Mouse (Mus musculus) MEL (cell line): ENCODE data around the gene Zfp804b. TPM values are rescaled to one million over a fixed set of nuclear protein-coding genes. Genes with fewer than 3 reads are reported as not detected.

Experiments
- DNase-seq: peaks from one replicate; pipeline ENCODE4 v3.0.0; 2011; ENCODE audit warnings: low read depth, low spot score
- H3K27ac ChIP-seq: 2 replicates; pipeline ENCODE4 v1.5.1; 2012; ENCODE audit warnings: low read depth, mild to moderate bottlenecking, control low read depth, low read length, moderate library complexity; ENCODE audit not compliant: control insufficient read depth
- H3K27me3 ChIP-seq, 2 experiments: fragments of 150-350 bp in 1 of 2; sonication (generic) in 1 of 2; 2 replicates each; pipeline ENCODE4 v1.6.1; 2012; ENCODE audit warnings: low read length in 2 of 2, mild to moderate bottlenecking in 2 of 2, improper control_type of control experiment in 1 of 2, moderate library complexity in 1 of 2; ENCODE audit not compliant: insufficient read depth in 2 of 2, control insufficient read depth in 1 of 2
- H3K36me3 ChIP-seq, 2 experiments: 2 replicates each; pipeline ENCODE4 v1.6.1; 2012 to 2014; ENCODE audit warnings: low read length in 2 of 2, improper control_type of control experiment in 1 of 2, inconsistent platforms in 1 of 2, mild to moderate bottlenecking in 1 of 2; ENCODE audit not compliant: insufficient read depth in 2 of 2, control insufficient read depth in 1 of 2
- H3K4me1 ChIP-seq, 2 experiments: fragments of 150-350 bp in 1 of 2; sonication (generic) in 1 of 2; 2 replicates each; pipeline ENCODE4 v1.6.1; 2012; ENCODE audit warnings: low read length in 2 of 2, improper control_type of control experiment in 1 of 2, mild to moderate bottlenecking in 1 of 2; ENCODE audit not compliant: insufficient read depth in 2 of 2, control insufficient read depth in 1 of 2
- H3K4me3 ChIP-seq, 2 experiments: fragments of 150-350 bp in 1 of 2; sonication (generic) in 1 of 2; 2 replicates each; pipeline ENCODE4 v1.5.1; 2012; ENCODE audit warnings: low read depth in 2 of 2, low read length in 2 of 2, mild to moderate bottlenecking in 2 of 2, moderate library complexity in 2 of 2, control low read depth in 1 of 2, improper control_type of control experiment in 1 of 2; ENCODE audit not compliant: control insufficient read depth in 1 of 2, insufficient read depth in 1 of 2
- H3K79me2 ChIP-seq: 2 replicates; pipeline ENCODE4 v1.6.1; 2012; ENCODE audit warnings: mild to moderate bottlenecking, low read length, moderate library complexity; ENCODE audit not compliant: control insufficient read depth, poor library complexity, insufficient read depth
- H3K9ac ChIP-seq: 2 replicates; pipeline ENCODE4 v1.6.1; 2012; ENCODE audit warnings: low read depth, mild to moderate bottlenecking, control low read depth, low read length, moderate library complexity; ENCODE audit not compliant: control insufficient read depth, poor library complexity, severe bottlenecking
- H3K9me3 ChIP-seq: fragments of 150-350 bp; sonication (generic); replicated peaks from 2 replicates; pipeline ENCODE4 v1.6.1; 2012; ENCODE audit warnings: mild to moderate bottlenecking, low read length, improper control_type of control experiment, moderate library complexity; ENCODE audit not compliant: insufficient read depth
- BHLHE40 ChIP-seq: IDR thresholded peaks from 2 replicates; pipeline ENCODE4 v1.6.1; 2012; ENCODE audit warnings: low read depth, mild to moderate bottlenecking, inconsistent platforms, low read length, improper control_type of control experiment, borderline replicate concordance
- CHD1 ChIP-seq: IDR thresholded peaks from 2 replicates; pipeline ENCODE4 v1.6.1; 2012; ENCODE audit warnings: low read depth, mild to moderate bottlenecking, inconsistent platforms, low read length, improper control_type of control experiment
- CHD2 ChIP-seq: IDR thresholded peaks from 2 replicates; pipeline ENCODE4 v1.6.1; 2011; ENCODE audit warnings: low read length, improper control_type of control experiment
- CTCF ChIP-seq, 3 experiments: IDR thresholded peaks in 2 of 3; conservative IDR thresholded peaks in 1 of 3; 2 replicates each; pipeline ENCODE4 v1.5.1; 2011 to 2012; ENCODE audit warnings: low read length in 3 of 3, low read depth in 2 of 3, mild to moderate bottlenecking in 2 of 3, improper control_type of control experiment in 1 of 3, inconsistent platforms in 1 of 3, mixed read lengths in 1 of 3, moderate library complexity in 1 of 3; ENCODE audit not compliant: control insufficient read depth in 1 of 3, insufficient read depth in 1 of 3, poor library complexity in 1 of 3, severe bottlenecking in 1 of 3
- E2F4 ChIP-seq: IDR thresholded peaks from 2 replicates; pipeline ENCODE4 v1.6.1; 2011; ENCODE audit warnings: low read depth, low read length, improper control_type of control experiment, borderline replicate concordance
- ELF1 ChIP-seq: IDR thresholded peaks from 2 replicates; pipeline ENCODE4 v1.6.1; 2014; ENCODE audit warnings: low read depth, mild to moderate bottlenecking, inconsistent platforms, low read length, improper control_type of control experiment, moderate library complexity
- EP300 ChIP-seq, 2 experiments: IDR thresholded peaks; 2 replicates each; pipeline ENCODE4 v1.6.1; 2011; ENCODE audit warnings: improper control_type of control experiment in 2 of 2, low read length in 2 of 2, low read depth in 1 of 2, mild to moderate bottlenecking in 1 of 2
- ETS1 ChIP-seq: IDR thresholded peaks from 2 replicates; pipeline ENCODE4 v1.6.1; 2012; ENCODE audit warnings: low read depth, mild to moderate bottlenecking, inconsistent platforms, low read length, improper control_type of control experiment, moderate library complexity
- GABPA ChIP-seq: IDR thresholded peaks from 2 replicates; pipeline ENCODE4 v1.6.1; 2012; ENCODE audit warnings: low read depth, mild to moderate bottlenecking, inconsistent platforms, low read length, improper control_type of control experiment, moderate library complexity
- GATA1 ChIP-seq: IDR thresholded peaks from 2 replicates; pipeline ENCODE4 v1.6.1; 2011; ENCODE audit warnings: low read depth, low read length, improper control_type of control experiment
- JUND ChIP-seq: IDR thresholded peaks from 2 replicates; pipeline ENCODE4 v1.6.1; 2011; ENCODE audit warnings: low read depth, mild to moderate bottlenecking, improper control_type of control experiment, low read length
- KAT2A ChIP-seq: conservative IDR thresholded peaks from 2 replicates; pipeline ENCODE4 v1.6.1; 2012; ENCODE audit warnings: low read depth, low read length, improper control_type of control experiment, inconsistent platforms
- MEF2A ChIP-seq: IDR thresholded peaks from 2 replicates; pipeline ENCODE4 v1.6.1; 2014; ENCODE audit warnings: low read depth, mild to moderate bottlenecking, inconsistent platforms, low read length, improper control_type of control experiment; ENCODE audit not compliant: poor library complexity, insufficient replicate concordance, severe bottlenecking; ENCODE audit errors: extremely low read depth
- MXI1 ChIP-seq: IDR thresholded peaks from 2 replicates; pipeline ENCODE4 v1.6.1; 2011; ENCODE audit warnings: mild to moderate bottlenecking, low read depth, low read length, improper control_type of control experiment
- MYB ChIP-seq: IDR thresholded peaks from 2 replicates; pipeline ENCODE4 v1.6.1; 2011; ENCODE audit warnings: mild to moderate bottlenecking, low read depth, low read length, improper control_type of control experiment
- NELFE ChIP-seq: IDR thresholded peaks from 2 replicates; pipeline ENCODE4 v1.6.1; 2011; ENCODE audit warnings: low read depth, low read length, improper control_type of control experiment
- POLR2AphosphoS2 ChIP-seq: IDR thresholded peaks from 2 replicates; pipeline ENCODE4 v1.6.1; 2011; ENCODE audit warnings: low read length, improper control_type of control experiment
- POLR2AphosphoS5 ChIP-seq: IDR thresholded peaks from 2 replicates; pipeline ENCODE4 v1.6.1; 2012; ENCODE audit warnings: low read depth, borderline replicate concordance, mild to moderate bottlenecking, inconsistent platforms, low read length, moderate library complexity, mixed read lengths
- RAD21 ChIP-seq: IDR thresholded peaks from 2 replicates; pipeline ENCODE4 v1.6.1; 2011; ENCODE audit warnings: mild to moderate bottlenecking, low read depth, low read length, improper control_type of control experiment
- TCF12 ChIP-seq: IDR thresholded peaks from 2 replicates; pipeline ENCODE4 v1.6.1; 2014; ENCODE audit warnings: low read depth, mild to moderate bottlenecking, inconsistent platforms, low read length, improper control_type of control experiment, moderate library complexity
- UBTF ChIP-seq: IDR thresholded peaks from 2 replicates; pipeline ENCODE4 v1.6.1; 2012; ENCODE audit warnings: low read depth, mild to moderate bottlenecking, inconsistent platforms, low read length, improper control_type of control experiment, moderate library complexity, borderline replicate concordance; ENCODE audit not compliant: insufficient read depth
- USF1 ChIP-seq: IDR thresholded peaks from 2 replicates; pipeline ENCODE4 v1.6.1; 2014; ENCODE audit warnings: low read depth, mild to moderate bottlenecking, inconsistent platforms, low read length, improper control_type of control experiment, moderate library complexity
- USF2 ChIP-seq, 2 experiments: IDR thresholded peaks; 2 replicates each; pipeline ENCODE4 v1.6.1; 2011 to 2012; ENCODE audit warnings: improper control_type of control experiment in 2 of 2, low read length in 2 of 2, borderline replicate concordance in 1 of 2, inconsistent platforms in 1 of 2, low read depth in 1 of 2, mild to moderate bottlenecking in 1 of 2; ENCODE audit not compliant: insufficient read depth in 1 of 2
- ZC3H11A ChIP-seq: IDR thresholded peaks from 2 replicates; pipeline ENCODE4 v1.6.1; 2012; ENCODE audit warnings: low read depth, mild to moderate bottlenecking, inconsistent platforms, low read length, improper control_type of control experiment
- ZKSCAN1 ChIP-seq: IDR thresholded peaks from 2 replicates; pipeline ENCODE4 v1.6.1; 2012; ENCODE audit warnings: low read depth, mild to moderate bottlenecking, inconsistent platforms, low read length, improper control_type of control experiment, moderate library complexity
- ZMIZ1 ChIP-seq: IDR thresholded peaks from 2 replicates; pipeline ENCODE4 v1.6.1; 2012; ENCODE audit warnings: low read depth, mild to moderate bottlenecking, inconsistent platforms, low read length, improper control_type of control experiment, moderate library complexity
- ZNF384 ChIP-seq: IDR thresholded peaks from 2 replicates; pipeline ENCODE4 v1.6.1; 2012; ENCODE audit warnings: low read depth, mild to moderate bottlenecking, inconsistent platforms, low read length, improper control_type of control experiment
- polyA plus RNA-seq, 2 experiments: library from polyadenylated mRNA; stranded (reverse) in 1 of 2; unstranded in 1 of 2; fragments of >175 nt in 1 of 2; fragments of >200 nt in 1 of 2; gene quantifications; 2 replicates each; pipeline versions ENCODE4 v1.2.1 to v1.2.4; 2012; ENCODE audit warnings: low replicate concordance in 2 of 2, low read depth in 1 of 2; ENCODE audit not compliant: insufficient read length in 2 of 2, insufficient read depth in 1 of 2, missing spikeins in 1 of 2
- total RNA-seq: library from RNA; depleted of rRNA; stranded (reverse); fragments of 300-350 nt; gene quantifications from 2 replicates; pipeline ENCODE4 v1.2.3, GENCODE M21; 2012

Gene Zfp804b
- total and polyA plus RNA-seq, 3 experiments = not detected

GRCm38 (mm10) chr5:7139658-7140057 lies 204.9 kb downstream of the Zfp804b start:
- no peak overlapping the region for H3K27ac ChIP-seq
- H3K27me3 ChIP-seq = no peaks in the 10 kb centered on the region
- no peak overlapping the region for H3K9ac ChIP-seq
- no peaks in the 10 kb centered on the region for H3K36me3 ChIP-seq
- H3K9me3 ChIP-seq = no peaks in the 10 kb centered on the region
- no peaks in the 10 kb centered on the region for H3K79me2 ChIP-seq
- no peak overlapping the region for H3K4me3 ChIP-seq
- peaks cover 0 to 2% of the 10 kb centered on the region in 2 experiments; a peak in 2 of 4 replicates for H3K4me1 ChIP-seq
- TF ChIP-seq KAT2A (no peak), GABPA (no peak), EP300 (IDR thresholded peaks at IDR 0.05; ENCODE audit: low read depth in 1 of 2, low read length in 2 of 2) (no peak), ZNF384 (no peak), USF1 (no peak), MXI1 (no peak), CTCF (IDR thresholded peaks at IDR 0.05 in 2 of 3, conservative IDR thresholded peaks at IDR 0.05 in 1 of 3; ENCODE audit: control insufficient read depth in 1 of 3, insufficient read depth in 1 of 3, low read depth in 2 of 3, low read length in 3 of 3, poor library complexity in 1 of 3, severe bottlenecking in 1 of 3) (no peak), ZC3H11A (no peak), MYB (no peak), JUND (no peak), GATA1 (no peak), BHLHE40 (no peak), UBTF (no peak), MEF2A (no peak), POLR2AphosphoS5 (no peak), ETS1 (no peak), RAD21 (no peak), TCF12 (no peak), CHD2 (no peak), POLR2AphosphoS2 (no peak)
- TF ChIP-seq, all 39 proteins: peak for 0
- no peak for DNase-seq

GRCm38 (mm10) chr5:7102387-7102786 lies 242.2 kb downstream of the Zfp804b start:
- Histone ChIP-seq H3K9me3 (no peaks in the 10 kb centered on the region), H3K27me3 (no peaks in the 10 kb centered on the region), H3K4me1 (no peaks in the 10 kb centered on the region), H3K79me2 (no peaks in the 10 kb centered on the region), H3K27ac (no peak overlapping the region), H3K36me3 (no peaks in the 10 kb centered on the region), H3K9ac (no peak overlapping the region), H3K4me3 (no peak overlapping the region)
- DNase-seq = no peak
- TF ChIP-seq MXI1 (no peak), ZMIZ1 (no peak), USF1 (no peak), UBTF (no peak), USF2 (IDR thresholded peaks at IDR 0.05; ENCODE audit: borderline replicate concordance in 1 of 2, insufficient read depth in 1 of 2, low read depth in 1 of 2, low read length in 2 of 2) (no peak), CHD1 (no peak), GATA1 (no peak), CHD2 (no peak), RAD21 (no peak), EP300 (IDR thresholded peaks at IDR 0.05; ENCODE audit: low read depth in 1 of 2, low read length in 2 of 2) (no peak), TCF12 (no peak), ZKSCAN1 (no peak), MEF2A (no peak), POLR2AphosphoS2 (no peak), ELF1 (no peak), CTCF (IDR thresholded peaks at IDR 0.05 in 2 of 3, conservative IDR thresholded peaks at IDR 0.05 in 1 of 3; ENCODE audit: control insufficient read depth in 1 of 3, insufficient read depth in 1 of 3, low read depth in 2 of 3, low read length in 3 of 3, poor library complexity in 1 of 3, severe bottlenecking in 1 of 3) (no peak), ETS1 (no peak), E2F4 (no peak), NELFE (no peak), MYB (no peak)
